Mouse (Mus musculus) cerebellum, postnatal 14 days (tissue): ENCODE results near the gene Ssh1.

ENCODE experiments used
- DNase-seq, 2 experiments: peaks; one replicate each; pipeline ENCODE4 v3.0.0; 2021; ENCODE audit warnings: mixed read lengths in 2 of 2

The Ssh1 gene

DNA sequence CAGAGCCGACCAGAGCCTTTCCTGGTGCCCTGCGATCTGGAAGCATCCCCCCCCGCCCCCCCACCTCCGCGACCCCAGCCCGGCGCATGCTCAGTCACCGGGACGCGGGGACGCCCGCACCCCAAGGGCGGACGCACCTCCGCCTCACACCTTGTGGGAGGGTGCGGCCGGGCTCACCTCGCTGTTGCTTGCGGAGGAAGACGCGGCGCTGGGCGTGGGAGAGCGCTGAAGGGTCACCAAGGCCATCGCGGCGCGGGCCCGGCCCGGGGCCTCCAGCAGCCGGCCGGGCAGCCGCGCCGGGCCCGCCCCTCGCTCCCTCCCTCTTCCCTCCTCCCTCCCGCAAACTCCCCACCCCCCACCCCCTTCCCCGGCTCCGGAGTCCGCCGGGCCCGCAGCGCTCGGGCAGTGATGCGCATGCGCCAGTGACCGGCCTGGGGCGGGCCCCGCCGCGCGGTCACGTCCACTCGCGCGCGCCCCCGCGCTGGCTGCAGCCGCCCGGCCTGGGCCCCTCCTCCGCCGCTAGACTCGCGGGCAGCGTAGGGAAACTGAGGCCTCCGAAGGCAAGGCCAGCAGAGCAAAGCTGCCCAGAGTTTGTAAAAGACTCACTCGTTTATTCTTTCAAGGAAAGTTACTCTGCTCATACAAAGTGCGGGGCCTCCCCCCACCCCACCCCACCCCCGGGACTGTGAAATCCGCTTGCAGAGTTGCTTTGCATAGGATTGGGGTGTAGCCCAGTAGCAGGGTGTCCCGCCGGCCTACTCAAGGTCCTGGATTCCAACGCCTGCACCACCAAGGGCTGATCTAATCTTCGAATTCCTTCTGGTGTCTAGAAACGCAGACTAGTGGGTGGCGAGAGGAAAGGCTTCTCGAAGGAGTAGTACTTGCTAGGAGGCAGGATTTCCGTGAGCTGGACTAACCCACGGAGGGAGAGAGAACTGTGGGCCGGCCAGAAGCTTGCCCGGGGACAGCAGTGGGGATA lies at the start of gene Ssh1:
TSS of gene Ssh1 (minus strand) at position 408 of the 979 bp plus-strand sequence.
- peak; percentile 94 to 97 for DNase-seq

GRCm38 (mm10) chr5:114041327-114041930 lies 47.7 kb upstream of the Ssh1 start:
- DNase-seq, result no peak

DNA sequence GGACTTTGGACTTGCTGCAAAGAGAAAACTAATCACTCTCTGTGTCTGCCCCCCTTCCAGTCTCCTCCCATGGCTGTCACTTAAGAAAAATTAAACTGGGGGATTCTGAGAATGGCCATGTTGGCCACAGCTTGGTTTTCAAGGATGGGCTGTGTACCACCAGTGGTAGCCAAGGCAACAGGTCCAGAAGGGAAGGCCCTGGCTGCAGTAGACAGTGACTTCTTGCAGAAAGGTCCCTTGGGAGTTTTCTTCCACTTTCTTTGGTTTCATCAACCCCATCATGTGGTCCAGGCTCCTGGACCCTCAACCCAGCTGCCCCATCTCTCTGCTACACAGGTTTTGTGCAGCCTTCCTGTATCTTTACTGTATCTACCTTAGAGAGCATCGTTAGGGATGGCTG lies 47.2 kb upstream of the Ssh1 start:
- DNase-seq, result no peak

DNA sequence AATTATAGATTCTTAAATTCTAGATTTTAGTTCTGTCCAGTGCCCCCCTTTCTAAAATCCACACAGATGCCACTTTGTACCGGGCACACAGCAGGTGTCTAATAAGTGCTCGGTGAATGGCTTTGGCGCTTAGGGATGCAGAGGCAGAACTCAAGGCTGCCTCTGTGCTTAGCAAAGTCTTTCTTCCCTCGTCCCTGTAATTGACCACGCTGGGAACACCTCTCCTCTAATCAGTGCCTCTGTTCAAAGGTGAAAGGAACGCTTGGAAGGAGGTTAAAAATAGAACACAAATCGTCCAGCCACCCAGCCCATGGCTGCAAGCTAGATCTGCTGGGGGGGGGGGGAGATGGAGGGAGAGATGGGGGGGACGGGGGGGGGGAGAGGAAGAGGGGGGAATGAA lies 46.8 kb upstream of the Ssh1 start:
- no peak for DNase-seq

GRCm38 (mm10) chr5:114035111-114035510 lies 41.4 kb upstream of the Ssh1 start:
- peak; percentile 80 to 83 for DNase-seq

DNA sequence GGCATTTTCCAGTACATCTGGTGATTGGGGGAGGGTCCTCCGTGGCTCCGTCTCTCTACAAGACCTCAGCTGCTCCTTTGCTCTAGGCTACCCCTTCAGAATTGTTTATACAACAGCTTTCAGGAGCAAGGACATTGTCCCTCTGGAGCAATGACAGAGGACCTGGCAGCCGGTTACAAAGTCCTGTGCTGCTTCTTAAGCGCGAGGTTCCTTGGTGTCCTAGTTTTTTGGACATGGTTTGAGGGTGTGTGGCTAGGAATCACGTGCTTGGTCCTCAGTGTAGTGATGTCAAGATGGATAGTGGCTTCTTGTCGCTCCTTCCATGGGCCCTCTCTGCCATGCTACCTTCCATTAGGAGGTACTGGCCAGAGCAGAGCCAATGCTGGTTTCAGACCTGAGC lies 40.7 kb upstream of the Ssh1 start:
- DNase-seq, result no peak

- no peak for DNase-seq
Observed at GRCm38 (mm10) chr5:114032161-114032763, 38.6 kb upstream of the Ssh1 start.

GRCm38 (mm10) chr5:114030652-114031051 lies 37.0 kb upstream of the Ssh1 start:
- no peak for DNase-seq

GRCm38 (mm10) chr5:114028111-114028510 lies 34.4 kb upstream of the Ssh1 start:
- peak; percentile 62 for DNase-seq

GRCm38 (mm10) chr5:114027217-114027944 lies 33.7 kb upstream of the Ssh1 start:
- no peak for DNase-seq

- DNase-seq, result no peak
Observed at GRCm38 (mm10) chr5:114024885-114025284, 31.2 kb upstream of the Ssh1 start.

- no peak for DNase-seq
Observed at GRCm38 (mm10) chr5:114024390-114024789, 30.7 kb upstream of the Ssh1 start.

GRCm38 (mm10) chr5:114015121-114015520 lies 21.4 kb upstream of the Ssh1 start:
- no peak for DNase-seq

DNA sequence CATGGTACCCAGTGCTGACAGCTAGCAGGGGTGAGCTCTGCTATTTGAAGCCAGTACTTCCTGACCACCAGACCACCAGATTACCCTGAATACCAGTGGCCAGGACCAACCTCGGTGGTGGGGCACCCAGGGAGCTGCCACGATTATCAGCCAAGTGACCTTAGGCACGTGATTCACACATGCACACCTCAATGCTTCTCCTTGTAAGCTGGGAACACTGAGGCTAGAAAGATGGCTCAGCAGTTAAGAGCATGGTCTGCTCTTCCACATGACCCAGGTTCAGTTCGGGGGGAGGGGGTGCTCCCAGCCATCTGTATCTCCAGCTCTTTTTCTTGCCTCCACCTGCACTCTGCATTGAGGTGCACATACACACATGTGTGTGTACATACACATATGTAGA lies 15.4 kb upstream of the Ssh1 start:
- DNase-seq, result no peak

- DNase-seq, result peak; percentile 26 to 34
Observed at GRCm38 (mm10) chr5:114007753-114008453, 14.2 kb upstream of the Ssh1 start.

DNA sequence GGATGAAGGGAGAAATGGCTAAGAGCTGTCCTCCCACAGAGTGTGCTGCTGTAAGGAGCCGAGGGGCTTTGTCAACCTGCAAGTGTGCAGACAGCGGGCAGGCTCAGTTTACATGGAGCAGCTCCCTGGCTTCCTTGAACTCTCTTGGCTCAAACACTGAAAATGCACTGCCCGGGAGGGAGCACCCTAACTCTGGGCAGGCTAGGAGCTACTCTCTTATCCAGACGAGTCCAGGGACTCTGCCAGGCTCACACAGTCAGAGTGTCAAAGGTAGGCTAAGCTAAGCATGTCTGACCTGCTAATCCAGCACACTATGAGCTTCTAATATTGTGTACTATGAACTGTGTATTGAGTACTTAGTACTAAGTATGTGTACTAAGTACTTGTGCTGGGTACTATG lies 13.3 kb upstream of the Ssh1 start:
- no peak for DNase-seq

DNA sequence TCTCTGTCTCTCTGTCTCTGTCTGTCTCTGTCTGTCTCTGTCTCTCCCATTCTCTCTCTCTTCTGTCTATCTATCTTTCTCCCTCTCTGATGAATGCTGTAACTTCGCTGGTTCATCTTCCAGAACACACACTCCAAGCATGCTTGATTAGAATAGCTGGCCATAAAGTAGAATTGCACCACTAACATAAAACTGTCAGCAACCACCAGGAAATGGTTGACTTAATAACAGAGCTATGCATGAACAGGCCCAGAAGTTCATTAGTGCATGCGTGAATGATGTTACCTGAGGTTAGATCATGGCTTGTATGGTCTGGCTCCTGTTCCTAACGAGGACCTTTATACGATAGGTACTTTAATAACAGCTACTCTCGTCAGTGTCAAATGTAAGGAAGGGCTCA lies 11.4 kb upstream of the Ssh1 start:
- DNase-seq, result no peak

DNA sequence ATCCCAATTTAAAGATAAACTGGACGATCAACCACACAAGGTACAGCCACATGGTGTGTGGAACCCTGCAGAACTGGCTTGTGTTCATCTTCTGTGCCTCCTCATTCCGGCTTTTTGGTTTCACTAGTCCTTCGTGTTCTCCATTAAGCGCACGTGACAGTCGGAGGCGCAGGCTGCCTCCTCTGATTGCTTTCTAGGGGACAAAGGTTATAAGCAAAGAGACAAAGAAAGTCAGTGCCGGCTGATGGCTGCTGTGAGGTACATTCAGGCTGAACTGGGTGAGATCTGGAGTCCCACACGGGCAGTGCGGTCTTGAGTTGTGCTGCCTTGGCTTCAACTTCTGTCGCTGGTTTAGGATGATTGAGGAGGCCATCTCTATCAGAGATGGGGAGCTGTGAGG lies 10.9 kb upstream of the Ssh1 start:
- no peak for DNase-seq

DNA sequence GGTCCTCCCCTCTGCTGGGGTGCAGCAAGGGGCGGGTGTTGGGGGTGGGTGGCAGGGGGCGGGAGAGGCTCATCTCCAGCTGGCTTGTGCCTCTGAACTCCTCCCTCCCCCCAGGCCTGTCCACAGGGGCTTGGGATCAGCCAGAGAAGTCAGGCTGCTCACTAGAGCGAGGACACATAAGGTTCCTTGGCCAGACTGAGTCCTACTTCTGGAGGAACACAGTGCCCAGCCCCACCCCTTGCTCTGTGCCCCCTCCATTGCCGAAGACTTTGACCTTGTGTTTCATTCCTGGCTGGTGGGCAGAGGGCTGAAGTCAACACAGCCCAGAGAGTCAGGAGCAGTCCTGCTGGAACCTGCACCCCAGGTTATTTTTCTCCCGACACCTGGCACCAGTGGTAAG lies 9.8 kb upstream of the Ssh1 start, which contains the start of gene Dao:
TSS of gene Dao (plus strand) at position 162 of the 400 bp plus-strand sequence.
- no peak for DNase-seq

- DNase-seq, result no peak
Observed at GRCm38 (mm10) chr5:113999382-113999781, 5.7 kb upstream of the Ssh1 start.

DNA sequence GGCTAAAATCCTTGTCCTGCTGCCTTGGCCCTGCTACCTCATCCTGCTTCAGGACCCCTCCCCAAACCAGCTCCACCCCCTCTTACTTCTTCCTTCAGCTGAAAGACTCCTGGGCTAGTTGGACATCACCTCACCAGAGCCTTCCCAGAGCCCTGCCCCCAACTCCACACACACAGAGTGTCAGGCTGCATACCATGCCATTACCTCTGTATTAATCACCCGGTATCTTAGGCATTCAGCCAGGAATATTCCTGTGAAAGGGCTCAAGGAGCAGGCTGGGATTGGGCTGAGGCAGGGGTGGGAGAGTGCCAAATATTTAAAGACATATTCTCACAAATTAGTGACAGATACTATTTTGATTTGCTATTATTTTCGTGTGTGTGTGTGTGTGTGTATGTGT lies 2.8 kb upstream of the Ssh1 start:
- no peak for DNase-seq

DNA sequence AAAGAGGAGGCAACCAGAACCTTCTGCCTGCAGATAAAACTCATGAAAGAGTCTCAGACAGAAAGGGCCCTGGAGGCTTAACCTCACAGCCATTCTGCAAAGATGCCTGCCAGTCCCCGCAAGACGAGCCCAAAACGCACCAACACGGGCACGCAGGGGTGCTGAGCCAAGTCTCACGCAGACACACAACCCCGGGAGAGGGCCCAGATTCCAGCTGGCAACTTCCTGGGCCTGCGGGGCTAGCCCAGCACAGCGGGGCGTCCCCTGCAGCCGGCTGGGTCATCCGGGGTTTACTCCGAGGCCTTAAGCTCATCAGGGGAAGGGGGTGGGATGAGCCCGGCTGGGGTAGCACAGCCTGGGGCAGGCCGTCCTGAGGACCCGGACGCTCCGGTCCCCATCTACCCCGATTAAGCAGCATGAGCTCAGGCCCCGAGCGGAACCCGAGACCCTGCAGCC lies 635 bp downstream of the Ssh1 start:
- peak; percentile 74 to 76 for DNase-seq
